Mouse (Mus musculus) stomach, embryonic 15.5 days (tissue): ENCODE measurements around the gene Prpf6. TPM values are rescaled to one million over a fixed set of nuclear protein-coding genes. Genes with fewer than 3 reads are reported as not detected.
A peak's percentile ranks its signal among the peaks of the same experiment; 100 is the strongest.

Experiments
- ATAC-seq: fragments of 200-750 bp; cut with Nextera tagmentation; 2 replicates; pipeline ENCODE4 v1.8.0; 2017; ENCODE audit warnings: low read depth, moderate number of reproducible peaks, moderate TSS enrichment; ENCODE audit not compliant: insufficient read depth, low FRiP score
- H3K27ac ChIP-seq: fragments of 300-500 bp; sonication (generic); 2 replicates; pipeline ENCODE4 v1.5.1; 2015; ENCODE audit warnings: mild to moderate bottlenecking, inconsistent platforms
- H3K27me3 ChIP-seq: fragments of 300-500 bp; sonication (generic); replicated peaks from 2 replicates; pipeline ENCODE4 v1.6.1; 2015; ENCODE audit warnings: inconsistent platforms
- H3K36me3 ChIP-seq: fragments of 300-500 bp; sonication (generic); 2 replicates; pipeline ENCODE4 v1.6.1; 2015; ENCODE audit warnings: inconsistent platforms
- H3K4me1 ChIP-seq: fragments of 300-500 bp; sonication (generic); 2 replicates; pipeline ENCODE4 v1.6.1; 2015; ENCODE audit warnings: inconsistent platforms
- H3K4me2 ChIP-seq: fragments of 300-500 bp; sonication (generic); 2 replicates; pipeline ENCODE4 v1.6.1; 2015; ENCODE audit warnings: mild to moderate bottlenecking, inconsistent platforms
- H3K4me3 ChIP-seq: fragments of 300-500 bp; sonication (generic); replicated peaks from 2 replicates; pipeline ENCODE4 v1.5.1; 2015; ENCODE audit warnings: inconsistent platforms
- H3K9ac ChIP-seq: fragments of 300-500 bp; sonication (generic); 2 replicates; pipeline ENCODE4 v1.6.1; 2015; ENCODE audit warnings: inconsistent platforms
- H3K9me3 ChIP-seq: fragments of 300-500 bp; sonication (generic); 2 replicates; pipeline ENCODE4 v1.6.1; 2016; ENCODE audit warnings: inconsistent platforms
- WGBS: fragments of 180-500 bp; shearing (Covaris S2); methylation state at CpG from one replicate; pipeline ENCODE4 v1.1.7; 2015; 5-methylcytosine and 5-hydroxymethylcytosine counted together
- polyA plus RNA-seq: library from polyadenylated mRNA; unstranded; fragments of >200 nt; fragmentation: Nextera tagmentation; extraction: Ambion mirVana; gene quantifications from 2 replicates; pipeline ENCODE4 v1.2.1, GENCODE M21; 2015

Gene Prpf6
- 52.7 and 56.6 TPM in 2 replicates for polyA plus RNA-seq

DNA sequence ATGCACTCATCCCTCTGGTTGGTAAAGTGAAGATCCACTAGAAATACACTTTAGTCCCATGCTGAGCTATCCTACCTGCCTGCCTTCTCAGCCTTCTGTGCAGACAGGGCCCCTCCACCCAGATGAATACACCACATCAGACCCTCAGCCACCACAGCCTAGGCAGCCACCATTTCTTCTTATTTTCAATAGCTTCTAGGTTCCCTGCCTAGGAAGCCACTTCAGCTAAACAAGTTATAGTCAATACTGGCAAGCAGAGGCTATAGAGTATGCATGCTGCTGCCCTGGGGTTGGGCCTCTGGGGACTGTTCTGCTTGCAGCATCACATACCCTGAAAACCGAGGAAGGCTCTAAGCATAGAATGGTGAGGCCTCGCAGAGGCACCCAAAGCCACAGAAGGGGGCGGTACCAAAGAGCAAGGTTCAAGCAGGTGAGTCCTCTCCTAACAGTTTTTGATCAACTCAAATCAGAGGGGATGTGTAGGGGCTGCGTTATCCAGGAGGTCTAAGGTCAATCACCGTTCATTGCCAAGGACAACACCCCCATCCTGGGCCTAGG, at the start of gene Prpf6:
Gene Prpf6 (plus strand): TSS at position 341 of the 558 bp plus-strand sequence.
- 9% methylated on average over 5 of the region's 5 CpGs for WGBS
- Histone ChIP-seq H3K4me2 (peak within 1 kb of the TSS; percentile 76), H3K27me3 (no peaks in the 10 kb centered on the region), H3K9me3 (no peaks in the 10 kb centered on the region), H3K27ac (peak within 1 kb of the TSS; percentile 91), H3K9ac (peak within 1 kb of the TSS; percentile 93), H3K4me3 (peak within 1 kb of the TSS; percentile 99), H3K4me1 (peaks cover 25% of the 10 kb centered on the region), H3K36me3 (peaks cover 36% of the 10 kb centered on the region)
- 0 out of 2 replicates have a peak, but pooled peaks have one; percentile 25 for ATAC-seq

DNA sequence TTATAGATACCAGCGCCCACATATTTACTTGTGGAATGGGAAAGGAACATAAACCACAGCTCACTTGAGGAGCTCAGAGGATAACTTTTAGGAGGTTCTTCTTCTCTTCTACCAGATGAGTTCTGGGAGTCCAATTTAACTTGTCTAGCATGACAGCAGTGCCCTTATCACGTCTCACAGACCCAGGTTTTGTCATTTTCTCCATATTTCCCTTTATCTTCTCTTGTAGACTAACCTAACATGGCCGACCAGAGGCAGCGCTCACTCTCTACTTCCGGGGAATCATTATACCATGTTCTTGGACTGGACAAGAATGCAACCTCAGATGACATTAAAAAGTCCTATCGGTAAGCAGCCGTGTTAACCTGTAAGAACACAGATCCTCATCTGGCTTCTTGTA, 45.5 kb upstream of the Prpf6 start:
- Histone ChIP-seq H3K4me2 (no peak overlapping the region), H3K27me3 (no peaks in the 10 kb centered on the region), H3K36me3 (peaks cover 31% of the 10 kb centered on the region), H3K9me3 (no peaks in the 10 kb centered on the region), H3K4me1 (no peaks in the 10 kb centered on the region), H3K9ac (no peak overlapping the region), H3K27ac (no peak overlapping the region), H3K4me3 (no peak overlapping the region)
- no peak for ATAC-seq
- whole genome bisulfite sequencing = 91% methylated on average over 7 of the region's 7 CpGs

DNA sequence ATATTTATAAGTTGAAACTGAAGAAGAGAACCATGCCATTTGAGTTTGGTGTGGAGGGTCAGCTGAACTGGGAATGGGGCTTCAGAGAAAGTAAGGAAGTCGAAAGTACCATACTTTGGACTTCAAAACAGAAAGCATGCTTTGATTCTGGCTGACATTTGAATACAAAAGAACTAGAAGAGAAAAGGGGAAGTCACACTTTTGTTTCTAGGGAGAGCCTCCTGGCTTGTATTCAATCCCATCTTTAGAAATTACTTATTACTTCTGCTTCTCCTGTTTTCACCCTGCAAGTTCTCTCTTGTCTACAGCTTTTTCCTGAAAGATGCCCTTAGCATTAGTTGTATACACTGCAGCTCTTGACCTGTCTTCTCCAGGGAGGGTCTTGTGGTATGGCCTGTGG, 43.4 kb upstream of the Prpf6 start:
- Histone ChIP-seq H3K9ac (no peak overlapping the region), H3K4me3 (no peak overlapping the region), H3K4me1 (no peaks in the 10 kb centered on the region), H3K27me3 (no peaks in the 10 kb centered on the region), H3K9me3 (no peaks in the 10 kb centered on the region), H3K4me2 (no peak overlapping the region), H3K36me3 (peaks cover 48% of the 10 kb centered on the region), H3K27ac (no peak overlapping the region)
- ATAC-seq = no peak
- WGBS = 79% methylated on average over 1 of the region's 1 CpGs

DNA sequence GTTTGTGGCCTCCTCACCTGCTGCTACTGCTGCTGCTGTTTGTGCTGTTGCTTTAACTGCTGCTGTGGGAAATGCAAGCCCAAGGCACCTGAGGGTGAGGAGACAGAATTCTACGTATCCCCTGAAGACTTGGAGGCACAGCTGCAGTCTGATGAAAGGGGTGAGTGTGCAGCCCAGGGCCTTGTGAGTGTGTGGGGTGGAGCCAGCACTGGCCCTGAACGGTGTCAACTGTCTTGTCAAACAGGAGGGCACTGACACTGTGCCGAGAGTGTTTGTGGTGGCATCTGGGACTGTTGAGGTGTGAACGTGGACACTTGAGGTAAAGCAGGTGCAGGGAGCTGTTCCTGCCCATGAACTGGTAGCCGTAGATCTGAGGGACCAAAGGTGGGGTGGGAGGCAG, 43.0 kb upstream of the Prpf6 start:
- H3K27ac ChIP-seq = no peak overlapping the region
- no peak overlapping the region for H3K9ac ChIP-seq
- ATAC-seq = no peak
- no peaks in the 10 kb centered on the region for H3K27me3 ChIP-seq
- H3K9me3 ChIP-seq = no peaks in the 10 kb centered on the region
- H3K4me2 ChIP-seq = no peak overlapping the region
- WGBS = 87% methylated on average over 5 of the region's 5 CpGs
- H3K4me3 ChIP-seq = no peak overlapping the region
- H3K4me1 ChIP-seq = no peaks in the 10 kb centered on the region
- peaks cover 48% of the 10 kb centered on the region for H3K36me3 ChIP-seq

DNA sequence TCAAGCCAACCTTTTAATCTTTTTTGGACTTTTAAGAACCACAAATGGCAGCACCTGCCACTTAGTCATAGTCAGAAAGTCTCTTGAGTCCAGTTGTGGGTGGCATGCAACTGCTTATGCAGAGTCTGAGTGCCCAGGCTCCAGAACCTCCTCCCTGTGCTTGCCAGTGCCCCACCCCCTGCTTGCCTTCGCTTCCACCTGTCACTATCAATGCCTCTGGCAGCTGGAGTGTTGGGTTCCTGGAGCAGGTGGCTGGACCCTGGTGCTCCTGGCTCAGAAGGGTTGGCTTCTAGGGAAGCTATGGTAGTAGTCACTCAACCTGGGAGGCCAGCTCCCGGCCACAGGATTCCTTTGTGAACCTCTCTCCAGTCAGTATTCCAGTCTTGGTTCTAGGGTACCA, 41.4 kb upstream of the Prpf6 start:
- Histone ChIP-seq H3K27me3 (no peaks in the 10 kb centered on the region), H3K27ac (no peak overlapping the region), H3K9ac (no peak overlapping the region), H3K4me1 (no peaks in the 10 kb centered on the region), H3K36me3 (peaks cover 50% of the 10 kb centered on the region), H3K4me2 (no peak overlapping the region), H3K9me3 (no peaks in the 10 kb centered on the region), H3K4me3 (no peak overlapping the region)
- 90% methylated on average over 2 of the region's 2 CpGs for WGBS
- no peak for ATAC-seq

DNA sequence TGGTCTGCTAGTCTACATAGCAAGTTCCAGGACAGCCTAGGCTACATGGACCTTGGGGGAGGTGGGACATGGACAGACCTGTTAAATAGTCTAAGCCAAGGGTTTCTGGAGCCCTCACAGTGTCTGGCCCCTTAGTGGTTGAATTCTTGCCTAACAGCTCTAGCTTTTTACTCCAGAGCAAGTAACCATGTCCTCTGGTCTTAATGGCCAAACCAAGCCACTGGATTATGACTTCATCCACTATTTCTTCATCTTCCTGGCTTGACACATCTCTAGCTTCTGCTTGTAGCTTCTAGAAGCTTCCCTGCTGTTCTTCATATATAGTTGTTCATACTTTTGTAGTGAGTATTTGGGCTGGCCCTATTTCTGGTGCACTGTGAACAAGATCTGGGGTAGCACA, 37.9 kb upstream of the Prpf6 start:
- H3K4me3 ChIP-seq = no peak overlapping the region
- H3K4me1 ChIP-seq = no peaks in the 10 kb centered on the region
- no peak overlapping the region for H3K9ac ChIP-seq
- no peak overlapping the region for H3K4me2 ChIP-seq
- no peaks in the 10 kb centered on the region for H3K9me3 ChIP-seq
- no peak overlapping the region for H3K27ac ChIP-seq
- H3K27me3 ChIP-seq = no peaks in the 10 kb centered on the region
- ATAC-seq = no peak
- H3K36me3 ChIP-seq = peaks cover 42% of the 10 kb centered on the region

DNA sequence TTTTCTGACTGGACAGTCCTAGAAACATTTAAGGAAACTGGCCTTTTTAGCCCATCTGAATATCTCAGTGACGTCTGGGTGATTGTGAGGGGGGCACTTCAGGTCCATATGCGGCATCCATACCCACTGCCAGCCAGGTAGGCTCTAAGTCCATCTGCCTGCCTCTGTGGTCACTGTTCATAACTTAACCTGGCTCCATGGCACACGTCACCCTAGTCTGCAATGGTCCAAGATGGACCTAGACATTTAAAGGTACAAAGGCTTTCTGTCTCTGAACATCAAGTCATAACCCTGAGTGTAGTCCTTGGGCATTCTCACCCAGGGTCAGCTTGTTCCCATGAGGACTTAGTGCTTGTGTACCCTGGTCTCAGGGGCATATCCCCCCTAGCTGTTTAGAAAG, 24.3 kb upstream of the Prpf6 start:
- 90% methylated on average over 3 of the region's 3 CpGs for WGBS
- Histone ChIP-seq H3K27me3 (no peaks in the 10 kb centered on the region), H3K9ac (no peak overlapping the region), H3K27ac (no peak overlapping the region), H3K4me1 (no peaks in the 10 kb centered on the region), H3K4me3 (no peak overlapping the region), H3K9me3 (no peaks in the 10 kb centered on the region), H3K36me3 (peaks cover 5% of the 10 kb centered on the region; the same call in 1 of the 2 replicates), H3K4me2 (no peak overlapping the region)
- ATAC-seq = no peak

DNA sequence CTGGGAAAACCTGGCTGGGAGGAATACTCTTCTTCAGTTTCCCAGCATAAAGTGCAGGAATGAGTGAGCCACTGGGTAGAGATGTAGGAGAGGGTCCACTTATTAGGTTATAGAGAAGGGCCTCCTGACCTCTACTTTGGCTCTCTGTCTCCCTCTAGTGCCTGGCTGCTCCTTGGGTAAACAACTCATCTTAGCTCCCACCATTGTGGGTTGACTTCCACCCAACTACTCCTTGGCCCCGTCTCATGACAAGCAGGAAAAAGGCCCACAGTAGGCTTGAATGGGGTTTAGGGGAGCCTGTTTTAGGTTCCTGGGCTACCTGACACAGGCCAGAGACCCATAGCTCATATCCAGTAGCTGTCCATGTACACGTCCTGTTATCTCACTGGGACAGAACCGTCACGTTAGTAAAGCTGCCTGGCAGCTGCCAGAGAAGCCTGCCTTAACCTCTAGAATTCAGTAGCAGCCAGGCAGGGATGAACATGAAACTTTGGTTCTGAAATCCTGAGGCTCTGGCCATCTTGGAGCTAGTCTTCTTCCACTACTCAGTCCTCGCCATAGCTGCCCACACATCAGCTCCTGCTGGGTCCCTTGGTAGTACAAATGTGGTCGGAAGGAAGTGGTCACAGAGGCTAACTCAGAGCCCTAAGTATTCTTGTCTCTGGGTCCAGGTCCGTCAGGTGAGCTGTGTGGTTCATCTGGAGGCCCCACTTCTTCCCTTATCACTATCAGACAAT, 23.2 kb upstream of the Prpf6 start:
- Histone ChIP-seq H3K4me1 (no peaks in the 10 kb centered on the region), H3K9me3 (no peaks in the 10 kb centered on the region), H3K27me3 (no peaks in the 10 kb centered on the region), H3K4me2 (no peak overlapping the region), H3K36me3 (peaks cover 12% of the 10 kb centered on the region; the same call in 1 of the 2 replicates), H3K4me3 (no peak overlapping the region), H3K27ac (no peak overlapping the region), H3K9ac (no peak overlapping the region)
- WGBS = 74% methylated on average over 7 of the region's 7 CpGs
- ATAC-seq = no peak

DNA sequence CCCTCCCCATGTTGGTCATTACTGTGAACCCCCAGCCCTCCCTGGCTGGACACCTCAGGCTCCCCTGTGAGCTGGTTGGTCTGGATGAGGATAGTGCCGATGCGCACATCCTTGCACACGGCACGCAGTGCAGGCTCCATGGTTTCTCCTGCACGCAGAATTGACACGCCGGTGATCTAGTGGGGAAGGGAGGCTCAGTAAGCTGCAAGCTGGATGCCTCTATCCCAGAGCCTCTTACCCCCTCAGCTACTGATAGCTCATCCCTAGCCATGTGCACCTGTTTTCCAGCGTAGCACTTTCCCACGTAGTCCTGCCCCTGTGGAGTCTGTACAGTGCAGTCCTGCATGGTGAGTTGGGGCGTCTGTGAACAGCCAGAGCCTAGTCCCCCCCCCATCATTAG, 21.8 kb upstream of the Prpf6 start:
- ATAC-seq = no peak
- Histone ChIP-seq H3K4me1 (no peaks in the 10 kb centered on the region), H3K27ac (no peak overlapping the region), H3K9me3 (no peaks in the 10 kb centered on the region), H3K27me3 (no peaks in the 10 kb centered on the region), H3K36me3 (peaks cover 12% of the 10 kb centered on the region; the same call in 1 of the 2 replicates), H3K4me2 (no peak overlapping the region), H3K9ac (no peak overlapping the region), H3K4me3 (no peak overlapping the region)
- 92% methylated on average over 10 of the region's 10 CpGs for WGBS

DNA sequence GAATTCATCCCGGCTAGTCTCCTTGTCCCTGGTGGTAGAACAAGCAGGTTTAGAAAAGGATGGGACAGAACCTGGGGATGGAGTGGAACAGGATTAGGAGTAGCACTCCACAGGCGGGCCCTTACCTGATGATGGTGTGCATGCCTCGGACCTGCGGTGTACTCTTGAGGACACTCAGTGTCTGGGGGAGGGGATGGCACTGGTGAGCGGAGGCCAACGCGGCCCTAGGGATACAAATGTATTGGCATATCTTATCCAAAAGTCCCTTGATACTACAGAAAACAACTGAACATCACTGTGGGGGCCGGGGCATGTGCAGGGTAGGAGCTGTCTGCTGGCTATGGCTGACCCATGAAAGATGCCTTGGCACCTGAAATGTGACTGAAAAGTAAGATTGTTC, 21.3 kb upstream of the Prpf6 start:
- Histone ChIP-seq H3K4me2 (no peak overlapping the region), H3K9ac (no peak overlapping the region), H3K4me3 (no peak overlapping the region), H3K27me3 (no peaks in the 10 kb centered on the region), H3K4me1 (no peaks in the 10 kb centered on the region), H3K27ac (no peak overlapping the region), H3K9me3 (no peaks in the 10 kb centered on the region), H3K36me3 (peaks cover 12% of the 10 kb centered on the region; the same call in 1 of the 2 replicates)
- ATAC-seq = no peak
- 87% methylated on average over 8 of the region's 8 CpGs for WGBS

DNA sequence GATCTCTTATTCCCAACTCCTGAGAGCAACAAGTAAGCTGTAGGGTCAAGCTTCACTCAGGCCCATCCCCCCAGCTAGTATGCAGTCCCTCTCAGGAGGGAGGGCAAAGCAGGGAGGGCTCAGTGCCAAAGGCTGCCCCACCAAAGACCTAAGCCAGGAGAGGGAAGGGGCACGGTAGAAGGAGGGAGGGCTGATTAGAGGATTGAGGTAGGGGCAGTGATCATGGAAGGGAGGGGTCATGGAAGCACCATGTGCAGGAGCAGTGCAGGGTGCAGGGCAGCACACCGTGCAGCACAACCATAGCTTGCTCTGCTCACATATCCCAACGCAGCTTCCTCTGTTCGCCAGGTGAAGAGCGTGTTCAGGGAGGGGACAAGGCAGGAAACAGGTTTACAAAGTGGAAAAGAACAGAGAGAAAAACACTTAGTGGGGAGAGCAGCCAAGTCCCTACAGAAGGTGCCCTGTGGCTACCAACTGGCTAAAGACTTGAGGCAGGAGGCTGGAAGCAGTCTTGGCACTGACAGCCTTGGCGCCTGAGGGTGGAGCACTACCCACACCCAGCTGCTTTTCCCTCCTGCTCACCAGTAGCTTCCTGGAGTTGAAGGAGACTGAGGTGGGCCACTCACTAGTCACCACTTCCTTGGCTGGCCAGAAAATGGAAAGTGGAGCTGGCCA, 20.6 kb upstream of the Prpf6 start:
- H3K9me3 ChIP-seq = no peaks in the 10 kb centered on the region
- H3K27ac ChIP-seq = no peak overlapping the region
- H3K4me2 ChIP-seq = no peak overlapping the region
- H3K4me3 ChIP-seq = no peak overlapping the region
- peaks cover 12% of the 10 kb centered on the region; the same call in 1 of the 2 replicates for H3K36me3 ChIP-seq
- H3K4me1 ChIP-seq = no peaks in the 10 kb centered on the region
- ATAC-seq = no peak
- H3K27me3 ChIP-seq = no peaks in the 10 kb centered on the region
- no peak overlapping the region for H3K9ac ChIP-seq
- WGBS = 65% methylated on average over 6 of the region's 6 CpGs

DNA sequence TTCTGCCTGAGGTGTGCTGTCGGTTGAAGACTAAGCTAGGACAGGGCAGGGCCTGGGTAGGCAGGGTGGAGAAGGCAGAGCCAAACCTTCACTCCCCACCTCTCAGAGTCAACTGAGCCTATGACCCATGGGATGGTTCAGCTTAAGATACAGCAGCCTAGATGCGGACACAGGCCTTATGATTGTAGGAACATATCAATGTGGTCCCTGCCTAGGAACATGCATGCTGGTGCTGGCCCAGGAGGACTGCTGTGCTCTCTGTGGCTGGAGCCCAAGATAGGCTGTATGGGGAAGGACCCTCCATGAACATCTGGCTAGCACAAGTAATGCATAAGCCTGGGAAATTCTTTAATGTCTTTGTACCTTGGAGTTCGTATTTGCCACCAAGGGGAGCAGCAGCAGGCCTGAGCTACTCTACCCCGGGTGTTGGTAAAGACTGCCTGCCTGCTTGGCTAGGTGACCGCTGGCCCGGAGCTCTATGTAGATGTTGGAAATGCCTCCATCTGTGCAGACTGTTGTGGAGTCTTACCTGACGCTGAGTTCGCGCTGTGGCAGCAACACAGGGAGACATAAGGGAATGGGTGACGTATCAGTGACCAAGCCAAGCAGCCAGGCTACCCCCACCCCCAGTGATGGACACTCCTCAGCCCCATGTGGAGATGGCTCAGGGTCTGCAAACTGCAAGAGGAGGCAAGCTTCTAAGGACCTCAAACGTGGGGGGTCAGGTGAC, 19.6 kb upstream of the Prpf6 start:
- peaks cover 12% of the 10 kb centered on the region; the same call in 1 of the 2 replicates for H3K36me3 ChIP-seq
- no peaks in the 10 kb centered on the region for H3K9me3 ChIP-seq
- no peaks in the 10 kb centered on the region for H3K27me3 ChIP-seq
- no peak overlapping the region for H3K4me2 ChIP-seq
- no peaks in the 10 kb centered on the region for H3K4me1 ChIP-seq
- no peak overlapping the region for H3K27ac ChIP-seq
- 89% methylated on average over 11 of the region's 11 CpGs for WGBS
- no peak overlapping the region for H3K4me3 ChIP-seq
- no peak overlapping the region for H3K9ac ChIP-seq
- ATAC-seq = no peak
